Comparison of ENCODE assay signal across 22 mouse cellular contexts in genomic region chr11:68231558-68231957, GRCm38 (mm10).
DNase-seq lines count a peak whose midpoint lies in the region; ATAC-seq and TF ChIP-seq lines count a peak whose summit lies in the region.
"Had no signal": no experiment of that assay in that cellular context is flagged by ENCODE, and none has a peak within 500 bp of the region (broad histone marks: within the 10 kb centered on the region; RNA-seq: fewer than 3 reads in every experiment).

No protein-coding gene starts in this region.

- no peak for TF ChIP-seq POLR2A in MEL (IDR thresholded peaks at IDR 0.05; ENCODE audit: control insufficient read depth in 1 of 2, insufficient read depth in 1 of 2, low read depth in 1 of 2, low read length in 2 of 2, poor library complexity in 1 of 2)

- H3K9me3 ChIP-seq in heart, postnatal 0 days (replicated peaks; ENCODE audit: control insufficient read depth, low read length): 0 out of 2 replicates have a peak, but pooled peaks cover 4% of the 10 kb centered on the region
- no peaks in the 10 kb centered on the region for H3K9me3 ChIP-seq in liver, embryonic 14.5 days (ENCODE audit: control insufficient read depth, low read length)
- H3K9me3 ChIP-seq in liver, embryonic 12.5 days (replicated peaks): no peaks in the 10 kb centered on the region
- H3K9me3 ChIP-seq in MEL (replicated peaks; ENCODE audit: insufficient read depth, low read length): no peaks in the 10 kb centered on the region
- H3K9me3 ChIP-seq: embryonic facial prominence, embryonic 15.5 days; intestine, embryonic 15.5 days; liver, embryonic 13.5 days had no signal

- WGBS in heart, postnatal 0 days: 91% methylated on average over 5 of the region's 5 CpGs
- 79% methylated on average over 5 of the region's 5 CpGs for WGBS in liver, embryonic 14.5 days (ENCODE audit: insufficient replicate concordance)
- WGBS in liver, embryonic 12.5 days (ENCODE audit: insufficient replicate concordance): 80% methylated on average over 5 of the region's 5 CpGs

- no peak overlapping the region for H3K9ac ChIP-seq in heart, postnatal 0 days (replicated peaks; ENCODE audit: low read depth, low read length)
- no peak overlapping the region for H3K9ac ChIP-seq in liver, embryonic 14.5 days (replicated peaks)
- H3K9ac ChIP-seq in liver, embryonic 12.5 days: no peak overlapping the region
- no peak overlapping the region for H3K9ac ChIP-seq in MEL (ENCODE audit: control insufficient read depth, low read depth, low read length, poor library complexity, severe bottlenecking)
- H3K9ac ChIP-seq: embryonic facial prominence, embryonic 15.5 days; hindbrain, embryonic 14.5 days; intestine, embryonic 15.5 days; limb, embryonic 12.5 days; liver, embryonic 13.5 days had no signal

- ATAC-seq in heart, postnatal 0 days (ENCODE audit: insufficient read depth, low read depth): no peak
- ATAC-seq in liver, embryonic 14.5 days (ENCODE audit: insufficient read depth): no peak
- no peak for ATAC-seq in liver, embryonic 12.5 days
- ATAC-seq: forebrain, embryonic 16.5 days; intestine, embryonic 15.5 days had no signal

- DNase-seq in heart, postnatal 0 days (ENCODE audit: low spot score): no peak
- DNase-seq in heart, postnatal 10 days: no peak
- DNase-seq in liver, embryonic 14.5 days (ENCODE audit: low read depth in 3 of 3, low spot score in 3 of 3): no peak
- DNase-seq in A20 (ENCODE audit: low read depth, low spot score) (peak; percentile 51), MEL (ENCODE audit: low read depth, low spot score) (peak; percentile 14), adipocyte (ENCODE audit: low spot score) (no peak)
- no peak for DNase-seq in B cell, adult 2 months
- DNase-seq: adrenal gland, postnatal 14 days; cerebellum, adult 18-20 months; cerebellum, postnatal 36 days; layer of hippocampus, adult 9-11 months; liver, embryonic 13.5 days; lung, postnatal 10 days; midbrain, embryonic 14.5 days had no signal

- no peak overlapping the region for H3K4me2 ChIP-seq in heart, postnatal 0 days (ENCODE audit: low read depth, low read length)
- H3K4me2 ChIP-seq in liver, embryonic 14.5 days (ENCODE audit: low read depth): no peak overlapping the region
- H3K4me2 ChIP-seq in liver, embryonic 12.5 days: no peak overlapping the region
- H3K4me2 ChIP-seq: embryonic facial prominence, embryonic 15.5 days; heart, embryonic 11.5 days; hindbrain, embryonic 14.5 days; intestine, embryonic 15.5 days; limb, embryonic 12.5 days; liver, embryonic 13.5 days had no signal

- peaks cover under 1% of the 10 kb centered on the region; the same call in 1 of the 2 replicates for H3K36me3 ChIP-seq in heart, postnatal 0 days (replicated peaks; ENCODE audit: control insufficient read depth, insufficient read depth, low read length)
- no peaks in the 10 kb centered on the region for H3K36me3 ChIP-seq in liver, embryonic 14.5 days (replicated peaks; ENCODE audit: control insufficient read depth, insufficient read depth, low read depth)
- no peaks in the 10 kb centered on the region for H3K36me3 ChIP-seq in liver, embryonic 12.5 days
- H3K36me3 ChIP-seq in MEL (ENCODE audit: control insufficient read depth in 1 of 2, insufficient read depth in 2 of 2, low read length in 2 of 2): no peaks in the 10 kb centered on the region
- H3K36me3 ChIP-seq: embryonic facial prominence, embryonic 15.5 days; intestine, embryonic 15.5 days; limb, embryonic 12.5 days; liver, embryonic 13.5 days had no signal

- no peaks in the 10 kb centered on the region for H3K79me2 ChIP-seq in MEL (ENCODE audit: control insufficient read depth, insufficient read depth, low read length, poor library complexity)

- H3K27me3 ChIP-seq in heart, postnatal 0 days (ENCODE audit: control insufficient read depth, insufficient read depth, low read length): no peaks in the 10 kb centered on the region
- H3K27me3 ChIP-seq in liver, embryonic 14.5 days (ENCODE audit: control insufficient read depth, insufficient read depth, low read length): no peaks in the 10 kb centered on the region
- H3K27me3 ChIP-seq in liver, embryonic 12.5 days (replicated peaks): 0 out of 2 replicates have a peak, but pooled peaks cover 3% of the 10 kb centered on the region
- H3K27me3 ChIP-seq in MEL (ENCODE audit: control insufficient read depth in 1 of 2, insufficient read depth in 2 of 2, low read length in 2 of 2): no peaks in the 10 kb centered on the region
- H3K27me3 ChIP-seq: embryonic facial prominence, embryonic 15.5 days; intestine, embryonic 15.5 days; liver, embryonic 13.5 days had no signal

- intact Hi-C loops in heart, postnatal 10 days (cut with DNase I): no loop called here

- TF ChIP-seq RAD21 in MEL (IDR thresholded peaks at IDR 0.05; ENCODE audit: low read depth, low read length): no peak

- no peaks in the 10 kb centered on the region for H3K4me1 ChIP-seq in heart, postnatal 0 days (ENCODE audit: control insufficient read depth, insufficient read depth)
- no peaks in the 10 kb centered on the region for H3K4me1 ChIP-seq in liver, embryonic 14.5 days (replicated peaks; ENCODE audit: control insufficient read depth in 2 of 2, insufficient read depth in 2 of 2, low read length in 1 of 2)
- no peaks in the 10 kb centered on the region for H3K4me1 ChIP-seq in liver, embryonic 12.5 days
- no peaks in the 10 kb centered on the region for H3K4me1 ChIP-seq in MEL (ENCODE audit: control insufficient read depth in 1 of 2, insufficient read depth in 2 of 2, low read length in 2 of 2)
- H3K4me1 ChIP-seq: liver, embryonic 13.5 days had no signal

- peak; percentile 12; the same call in 1 of the 2 replicates for TF ChIP-seq CTCF in heart, postnatal 0 days (IDR thresholded peaks at IDR 0.05; ENCODE audit: low read depth)
- 0 out of 2 replicates have a peak, but pooled peaks have one; percentile 23 for TF ChIP-seq CTCF in liver, embryonic 14.5 days (IDR thresholded peaks at IDR 0.05; ENCODE audit: low read depth)
- 0 out of 6 replicates have a peak, but pooled peaks of 2 of the 3 experiments have one; percentile 6 to 8 for TF ChIP-seq CTCF in MEL (IDR thresholded peaks at IDR 0.05 in 2 of 3, conservative IDR thresholded peaks at IDR 0.05 in 1 of 3; ENCODE audit: control insufficient read depth in 1 of 3, insufficient read depth in 1 of 3, low read depth in 2 of 3, low read length in 3 of 3, poor library complexity in 1 of 3, severe bottlenecking in 1 of 3)

- TF ChIP-seq EP300 in heart, postnatal 0 days (IDR thresholded peaks at IDR 0.05; ENCODE audit: low read depth): no peak
- TF ChIP-seq EP300 in liver, embryonic 14.5 days (IDR thresholded peaks at IDR 0.05; ENCODE audit: low read depth): no peak
- TF ChIP-seq EP300 in MEL (IDR thresholded peaks at IDR 0.05; ENCODE audit: low read depth in 1 of 2, low read length in 2 of 2): no peak

- no peak overlapping the region for H3K4me3 ChIP-seq in heart, postnatal 0 days (ENCODE audit: low read depth, low read length)
- H3K4me3 ChIP-seq in liver, embryonic 14.5 days (ENCODE audit: insufficient read depth in 1 of 2, low read depth in 2 of 2, low read length in 2 of 2): no peak overlapping the region
- H3K4me3 ChIP-seq in liver, embryonic 12.5 days: no peak overlapping the region
- no peak overlapping the region for H3K4me3 ChIP-seq in MEL (ENCODE audit: control insufficient read depth in 1 of 2, insufficient read depth in 1 of 2, low read depth in 2 of 2, low read length in 2 of 2)
- H3K4me3 ChIP-seq: embryonic facial prominence, embryonic 15.5 days; intestine, embryonic 15.5 days; limb, embryonic 12.5 days; liver, embryonic 13.5 days; myocyte had no signal

- H3K27ac ChIP-seq in heart, postnatal 0 days (ENCODE audit: low read depth): no peak overlapping the region
- H3K27ac ChIP-seq in liver, embryonic 14.5 days: no peak overlapping the region
- no peak overlapping the region for H3K27ac ChIP-seq in liver, embryonic 12.5 days
- H3K27ac ChIP-seq in MEL (ENCODE audit: control insufficient read depth, low read depth, low read length): no peak overlapping the region
- H3K27ac ChIP-seq: embryonic facial prominence, embryonic 15.5 days; hindbrain, embryonic 14.5 days; intestine, embryonic 15.5 days; limb, embryonic 12.5 days; liver, embryonic 13.5 days had no signal

TF ChIP-seq in MEL, 35 proteins besides CTCF, POLR2A, EP300 and RAD21:
- TF ChIP-seq UBTF (IDR thresholded peaks at IDR 0.05; ENCODE audit: borderline replicate concordance, insufficient read depth, low read depth, low read length) (no peak), MAX (IDR thresholded peaks at IDR 0.05; ENCODE audit: low read length) (no peak), RCOR1 (IDR thresholded peaks at IDR 0.05; ENCODE audit: low read depth, low read length) (no peak), USF2 (IDR thresholded peaks at IDR 0.05; ENCODE audit: borderline replicate concordance in 1 of 2, insufficient read depth in 1 of 2, low read depth in 1 of 2, low read length in 2 of 2) (no peak), MAZ (IDR thresholded peaks at IDR 0.05; ENCODE audit: low read depth, low read length) (no peak), ELF1 (IDR thresholded peaks at IDR 0.05; ENCODE audit: low read depth, low read length) (no peak), NELFE (IDR thresholded peaks at IDR 0.05; ENCODE audit: low read depth, low read length) (no peak), NRF1 (IDR thresholded peaks at IDR 0.05; ENCODE audit: insufficient read depth, low read depth, low read length, poor library complexity, severe bottlenecking) (no peak), TCF12 (IDR thresholded peaks at IDR 0.05; ENCODE audit: low read depth, low read length) (no peak), ETS1 (IDR thresholded peaks at IDR 0.05; ENCODE audit: low read depth, low read length) (no peak), CHD2 (IDR thresholded peaks at IDR 0.05; ENCODE audit: low read length) (no peak), GATA1 (IDR thresholded peaks at IDR 0.05; ENCODE audit: low read depth, low read length) (no peak), POLR2AphosphoS5 (IDR thresholded peaks at IDR 0.05; ENCODE audit: borderline replicate concordance, low read depth, low read length) (no peak)

Comparison
In these comparisons a context has a peak if more than half of its experiments do, and no peak if none do; other contexts are left out.
1. DNase-seq: peak in A20 (single experiment) and MEL (single experiment); none in heart, postnatal 0 days (single experiment), heart, postnatal 10 days (0 of 2), liver, embryonic 14.5 days (0 of 3), B cell, adult 2 months (0 of 2) and adipocyte (single experiment).
2. Peak in every context shown above with its lines, with median percentiles within 50 percentile points of each other: CTCF ChIP-seq.